Mouse (Mus musculus) olfactory bulb, adult 2 months (tissue): ENCODE measurements around the gene Spp2. TPM values are rescaled to one million over a fixed set of nuclear protein-coding genes. Genes with fewer than 3 reads are reported as not detected.

Source experiments
- H3K27ac ChIP-seq: fragments of 200-500 bp; 2 replicates; pipeline ENCODE4 v1.5.1; 2012; ENCODE audit warnings: low read depth, low read length; ENCODE audit not compliant: insufficient read depth
- H3K4me1 ChIP-seq: fragments of 200-500 bp; 2 replicates; pipeline ENCODE4 v1.6.1; 2012; ENCODE audit warnings: low read length; ENCODE audit not compliant: control insufficient read depth, insufficient read depth
- H3K4me3 ChIP-seq: fragments of 200-500 bp; 2 replicates; pipeline ENCODE4 v1.5.1; 2012; ENCODE audit warnings: mild to moderate bottlenecking, low read depth, low read length, moderate library complexity; ENCODE audit not compliant: insufficient read depth
- CTCF ChIP-seq: fragments of 200-500 bp; IDR thresholded peaks from 2 replicates; pipeline ENCODE4 v1.5.1; 2012; ENCODE audit warnings: low read depth, mild to moderate bottlenecking, low read length, moderate library complexity; ENCODE audit not compliant: insufficient read depth
- POLR2A ChIP-seq: fragments of 200-500 bp; IDR thresholded peaks from 2 replicates; pipeline ENCODE4 v1.6.1; 2012; ENCODE audit warnings: mild to moderate bottlenecking, low read depth, low read length, moderate library complexity; ENCODE audit not compliant: insufficient read depth
- WGBS: fragments of 180-500 bp; shearing (Covaris S2); methylation state at CpG from one replicate; pipeline ENCODE4 v1.1.7; 2018; 5-methylcytosine and 5-hydroxymethylcytosine counted together
- polyA plus RNA-seq: library from polyadenylated mRNA; stranded (reverse); fragments of >200 nt; gene quantifications from 2 replicates; pipeline ENCODE4 v1.2.4, GENCODE M21; 2012; ENCODE audit warnings: low replicate concordance; ENCODE audit not compliant: missing spikeins, insufficient read depth, insufficient read length

Spp2 gene
- polyA plus RNA-seq, 1 experiment: not detected

DNA sequence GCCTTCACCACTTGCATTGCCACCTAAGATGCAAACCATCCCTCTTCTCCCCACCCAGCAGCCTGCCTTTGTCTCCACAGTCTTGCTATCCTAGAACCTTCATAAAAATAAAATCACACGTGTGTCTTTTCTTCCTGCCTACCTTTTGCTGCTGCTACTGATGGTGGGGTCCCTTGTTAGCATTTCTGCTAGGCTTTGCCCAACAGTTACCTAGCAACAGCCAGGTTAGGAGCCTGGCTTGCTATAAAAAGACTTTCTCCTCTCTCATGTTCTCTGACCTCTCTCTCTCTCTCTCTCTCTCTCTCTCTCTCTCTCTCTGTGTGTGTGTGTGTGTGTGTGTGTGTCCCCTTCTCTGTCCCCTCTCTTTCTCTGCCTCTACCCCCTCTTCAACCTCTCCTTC, 54.3 kb downstream of the Spp2 start:
- Histone ChIP-seq H3K4me3 (no peak overlapping the region), H3K27ac (no peak overlapping the region), H3K4me1 (no peaks in the 10 kb centered on the region)
- WGBS: 46% methylated on average over 1 of the region's 1 CpGs
- no peak for TF ChIP-seq CTCF
- no peak for TF ChIP-seq POLR2A

DNA sequence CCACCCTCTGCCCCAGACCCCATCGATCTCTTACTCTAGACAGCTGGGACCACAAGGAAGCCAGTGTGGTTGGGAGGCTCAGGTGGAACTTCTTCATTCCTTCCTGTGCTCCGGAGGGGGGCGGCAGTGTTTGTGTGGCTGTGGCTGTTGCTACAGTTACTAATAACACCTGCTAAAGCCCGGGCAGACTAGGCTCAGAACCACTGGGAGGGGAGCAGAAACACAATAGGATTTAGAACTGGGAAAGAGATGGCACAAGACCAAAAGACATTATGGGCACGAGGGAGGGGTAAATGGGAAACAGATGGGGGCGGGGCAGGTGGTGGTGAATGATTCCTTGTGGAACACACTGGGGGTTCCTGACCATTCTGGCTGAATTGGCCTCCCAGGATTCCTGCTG, 55.7 kb downstream of the Spp2 start:
- 44% methylated on average over 6 of the region's 6 CpGs for WGBS

DNA sequence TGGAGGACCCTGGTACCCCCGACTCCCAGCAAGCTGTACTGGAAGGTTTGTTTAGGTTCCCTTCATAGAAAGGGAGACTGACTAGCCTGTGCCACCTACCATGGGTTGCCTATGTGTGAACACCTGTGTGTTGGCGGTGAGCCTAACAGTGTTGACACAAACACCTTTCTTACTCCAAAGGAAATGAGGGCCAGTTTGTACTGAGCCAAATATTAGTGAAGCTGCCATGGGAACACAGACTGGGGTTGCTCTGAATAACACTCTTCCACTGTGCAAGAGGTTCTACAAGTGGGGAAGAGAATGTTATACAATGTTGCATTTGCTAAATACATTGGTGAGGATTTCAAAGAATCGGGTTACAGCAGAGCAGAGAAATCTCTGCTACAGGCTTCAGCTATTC, 56.5 kb downstream of the Spp2 start:
- H3K27ac ChIP-seq: no peak overlapping the region
- no peak overlapping the region for H3K4me3 ChIP-seq
- no peaks in the 10 kb centered on the region for H3K4me1 ChIP-seq
- WGBS: 79% methylated on average over 3 of the region's 3 CpGs
- TF ChIP-seq POLR2A (no peak), CTCF (no peak)

More for the DNA sequence above, 55.7 kb downstream of the Spp2 start:
- TF ChIP-seq POLR2A (no peak), CTCF (no peak)
- Histone ChIP-seq H3K27ac (no peak overlapping the region), H3K4me3 (no peak overlapping the region), H3K4me1 (no peaks in the 10 kb centered on the region)

DNA sequence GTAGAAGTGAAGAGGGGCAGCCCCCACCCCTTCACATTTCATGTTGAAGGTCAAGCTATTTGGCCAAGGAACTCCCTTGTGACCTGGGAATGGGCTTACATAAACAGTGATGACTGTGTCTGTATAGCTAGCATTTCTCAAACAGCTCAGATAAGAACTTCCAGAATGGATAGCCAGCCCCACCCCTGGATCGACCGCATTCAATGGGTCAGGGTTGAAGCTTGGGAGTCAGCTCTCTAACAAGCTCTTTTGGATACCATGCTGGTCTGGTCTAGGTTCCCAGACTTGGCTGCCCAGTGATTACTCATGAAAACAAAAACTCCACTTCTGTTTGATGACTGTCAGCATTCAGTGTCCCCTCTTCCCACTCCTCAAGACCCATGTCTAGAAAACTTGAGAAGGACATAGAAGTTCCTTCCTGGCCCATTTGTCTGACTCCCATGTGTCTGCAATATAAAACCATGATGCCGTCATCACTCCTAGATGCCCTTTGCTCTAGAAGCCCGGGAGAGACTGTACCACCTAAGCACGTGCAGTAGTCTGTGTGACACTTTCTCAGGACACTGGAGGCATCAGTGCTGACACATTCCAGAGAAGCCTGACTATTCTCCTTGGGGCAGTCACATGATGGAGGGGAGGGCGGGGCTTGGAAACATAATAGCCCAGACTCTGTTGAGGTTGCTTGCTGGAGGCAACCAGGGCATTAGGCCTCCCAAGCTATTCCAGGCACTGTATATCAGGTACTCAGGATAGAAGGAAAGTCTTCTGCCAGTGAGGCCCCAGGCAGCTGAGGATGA, 57.5 kb downstream of the Spp2 start:
- Histone ChIP-seq H3K4me1 (no peaks in the 10 kb centered on the region), H3K4me3 (no peak overlapping the region), H3K27ac (no peak overlapping the region)
- WGBS: 93% methylated on average over 6 of the region's 6 CpGs
- TF ChIP-seq CTCF (no peak), POLR2A (no peak)

DNA sequence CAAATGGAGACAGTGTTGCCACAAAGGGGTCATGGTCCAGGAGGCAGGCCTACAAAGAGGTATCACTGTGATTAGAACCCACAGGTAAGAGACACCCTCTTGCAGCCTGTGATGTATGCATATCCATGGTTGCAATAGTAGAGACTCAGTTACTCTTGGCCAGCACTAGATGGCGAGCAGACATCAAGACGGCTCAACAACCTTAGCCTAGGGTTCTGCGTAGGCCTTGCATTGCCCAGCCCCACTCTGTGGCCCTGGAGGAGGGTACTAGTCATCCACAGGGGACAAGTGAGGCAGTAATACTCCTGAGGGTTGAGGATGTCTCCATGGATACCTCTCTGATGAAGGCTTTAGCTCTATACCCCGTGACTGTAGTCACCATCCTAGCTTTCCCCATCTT, 59.0 kb downstream of the Spp2 start:
- Histone ChIP-seq H3K4me1 (no peaks in the 10 kb centered on the region), H3K4me3 (no peak overlapping the region), H3K27ac (no peak overlapping the region)
- TF ChIP-seq CTCF: no peak
- TF ChIP-seq POLR2A: no peak
- 84% methylated on average over 4 of the region's 4 CpGs for WGBS

DNA sequence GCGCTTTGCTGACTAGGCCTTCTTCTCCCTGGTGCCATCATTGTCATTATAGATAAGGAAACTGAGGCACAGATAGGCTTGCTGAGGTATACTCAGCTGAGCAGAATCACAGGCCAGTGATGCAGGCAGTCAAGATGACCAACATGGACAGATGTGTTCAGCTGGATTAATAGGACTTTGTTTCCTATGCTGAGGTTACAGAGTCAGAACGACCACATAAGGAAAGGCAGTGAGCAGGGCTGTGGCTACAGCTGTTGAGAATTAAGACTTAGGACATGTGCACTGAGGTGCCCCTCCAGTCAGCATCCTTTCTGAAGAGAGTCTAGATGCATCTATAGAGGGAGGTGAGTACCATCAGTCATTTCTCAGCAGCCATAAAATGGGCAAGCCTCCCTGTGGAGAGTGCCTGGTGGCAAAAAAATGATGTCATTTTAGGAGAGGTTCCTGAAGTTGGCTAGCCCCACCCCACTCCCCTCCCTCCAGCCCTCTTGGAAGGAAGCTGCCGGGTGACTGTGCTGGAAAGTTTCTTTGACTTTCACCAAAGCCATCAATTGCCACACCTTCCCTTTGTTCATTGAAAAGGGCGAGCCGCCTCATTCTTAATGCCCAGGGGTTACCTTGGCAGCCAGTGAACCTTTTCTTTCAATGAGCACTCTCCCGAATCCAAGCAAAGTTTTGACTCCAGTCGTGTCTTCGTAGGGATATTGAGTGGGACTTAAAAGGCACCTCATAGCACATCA, 59.7 kb downstream of the Spp2 start:
- no peaks in the 10 kb centered on the region for H3K4me1 ChIP-seq
- TF ChIP-seq CTCF (no peak), POLR2A (no peak)
- no peak overlapping the region for H3K27ac ChIP-seq
- H3K4me3 ChIP-seq: no peak overlapping the region
- 85% methylated on average over 8 of the region's 8 CpGs for WGBS

DNA sequence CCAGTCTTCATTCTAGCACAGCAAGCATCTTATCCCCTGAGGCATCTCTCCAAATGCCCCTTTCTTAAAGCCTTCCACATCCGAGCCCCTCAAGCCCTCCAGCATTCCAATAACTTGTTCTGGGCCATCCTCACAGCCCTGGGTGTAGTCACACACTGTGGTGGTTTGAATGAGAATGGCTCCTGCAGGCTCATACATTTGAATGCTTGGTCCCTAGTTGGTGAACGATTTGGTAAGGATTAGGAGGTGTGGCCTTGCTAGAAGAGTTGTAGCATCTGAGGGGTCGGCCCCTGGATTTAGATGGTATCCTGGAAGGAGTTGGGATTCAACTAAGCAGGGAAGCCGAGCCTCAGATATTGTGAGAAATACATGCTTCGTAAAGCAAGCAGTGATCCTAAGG, 61.1 kb downstream of the Spp2 start:
- WGBS: 89% methylated on average over 5 of the region's 5 CpGs
- no peak for TF ChIP-seq POLR2A
- no peak for TF ChIP-seq CTCF
- Histone ChIP-seq H3K4me3 (no peak overlapping the region), H3K27ac (no peak overlapping the region), H3K4me1 (no peaks in the 10 kb centered on the region)

DNA sequence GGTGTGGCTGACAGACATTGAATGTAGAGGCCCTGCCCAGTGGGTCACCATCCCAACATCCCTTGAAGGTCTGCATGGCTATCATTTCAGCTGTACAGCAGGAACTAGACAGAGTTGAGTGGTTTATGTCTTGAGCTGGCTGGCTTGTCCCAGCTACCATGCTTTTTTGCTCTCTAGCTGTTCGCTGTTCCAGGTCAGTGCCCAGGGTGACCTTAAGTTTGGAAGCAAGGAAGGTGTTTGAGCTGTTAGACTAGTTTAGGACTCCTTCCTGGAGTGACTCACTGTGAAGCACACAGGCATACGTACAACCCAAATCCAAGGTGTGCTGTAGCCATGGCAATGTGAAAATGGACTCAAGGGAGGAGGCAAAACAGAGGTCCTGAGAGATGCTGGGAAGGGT, 61.6 kb downstream of the Spp2 start:
- 99% methylated on average over 2 of the region's 2 CpGs for WGBS
- no peaks in the 10 kb centered on the region for H3K4me1 ChIP-seq

DNA sequence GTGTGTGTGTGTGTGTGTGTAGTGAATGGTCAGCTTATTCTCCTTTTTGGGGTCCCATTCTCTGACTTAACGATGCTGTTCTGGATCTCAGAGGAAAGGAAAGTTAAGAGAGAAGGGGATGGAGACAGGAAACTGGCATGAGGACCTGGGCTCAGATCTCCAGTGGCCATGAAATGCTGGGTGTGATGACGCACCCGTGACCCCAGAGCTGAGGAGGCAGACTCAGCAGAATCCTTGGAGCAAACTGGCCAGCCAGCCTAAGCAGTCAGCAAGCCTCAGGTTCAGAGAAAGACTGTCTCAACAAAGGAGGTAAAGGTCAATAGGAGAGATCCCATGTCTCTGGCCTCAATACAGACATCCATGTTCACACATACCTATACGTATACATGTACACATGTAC, 63.0 kb downstream of the Spp2 start:
- H3K4me1 ChIP-seq: no peaks in the 10 kb centered on the region
- TF ChIP-seq CTCF (no peak), POLR2A (no peak)
- no peak overlapping the region for H3K4me3 ChIP-seq
- WGBS: 97% methylated on average over 4 of the region's 4 CpGs
- H3K27ac ChIP-seq: no peak overlapping the region

More for the DNA sequence above, 61.6 kb downstream of the Spp2 start:
- TF ChIP-seq CTCF: no peak
- TF ChIP-seq POLR2A: no peak
- no peak overlapping the region for H3K27ac ChIP-seq
- no peak overlapping the region for H3K4me3 ChIP-seq
